Mouse (Mus musculus): ENCODE data around the gene Emp3. TPM values are rescaled to one million over a fixed set of nuclear protein-coding genes. Genes with fewer than 3 reads are reported as not detected.
A peak's percentile ranks its signal among the peaks of the same experiment; 100 is the strongest.
"Not testable (repeated sequence)": the region's sequence is repeated elsewhere in the genome, so short reads cannot be mapped to it uniquely, and the experiment has no call there.

Gene Emp3
- polyA plus RNA-seq, 1 experiment from 2014 or later: 61.6 TPM

GRCm38 (mm10) chr7:45892651-45893050 lies 28.6 kb downstream of the Emp3 start:
- Histone ChIP-seq H3K4me3 (replicated peaks) (no peak overlapping the region), H3K36me3 (no peaks in the 10 kb centered on the region)
- WGBS (ENCODE audit: insufficient replicate concordance): 76% methylated on average over 2 of the region's 2 CpGs

GRCm38 (mm10) chr7:45887246-45887645 lies 34.0 kb downstream of the Emp3 start:
- H3K9ac ChIP-seq: no peak overlapping the region
- H3K4me2 ChIP-seq: no peak overlapping the region
- no peaks in the 10 kb centered on the region for H3K9me3 ChIP-seq (replicated peaks)
- DNase-seq: no peak
- H3K27ac ChIP-seq: no peak overlapping the region
- H3K4me3 ChIP-seq (replicated peaks): no peak overlapping the region
- H3K27me3 ChIP-seq: no peaks in the 10 kb centered on the region
- no peak for ATAC-seq (ENCODE audit: low read depth)
- WGBS (ENCODE audit: insufficient replicate concordance): 16% methylated on average over 3 of the region's 3 CpGs
- no peaks in the 10 kb centered on the region for H3K4me1 ChIP-seq (replicated peaks)
- H3K36me3 ChIP-seq: peaks cover 34% of the 10 kb centered on the region

More at GRCm38 (mm10) chr7:45892651-45893050, 28.6 kb downstream of the Emp3 start:
- no peak for DNase-seq
- ATAC-seq (ENCODE audit: low read depth): no peak
- Histone ChIP-seq H3K27me3 (0 out of 2 replicates have a peak, but pooled peaks cover 4% of the 10 kb centered on the region), H3K9me3 (replicated peaks) (no peaks in the 10 kb centered on the region), H3K4me2 (no peak overlapping the region), H3K27ac (no peak overlapping the region), H3K4me1 (replicated peaks) (peaks cover 16% of the 10 kb centered on the region), H3K9ac (no peak overlapping the region)

DNA sequence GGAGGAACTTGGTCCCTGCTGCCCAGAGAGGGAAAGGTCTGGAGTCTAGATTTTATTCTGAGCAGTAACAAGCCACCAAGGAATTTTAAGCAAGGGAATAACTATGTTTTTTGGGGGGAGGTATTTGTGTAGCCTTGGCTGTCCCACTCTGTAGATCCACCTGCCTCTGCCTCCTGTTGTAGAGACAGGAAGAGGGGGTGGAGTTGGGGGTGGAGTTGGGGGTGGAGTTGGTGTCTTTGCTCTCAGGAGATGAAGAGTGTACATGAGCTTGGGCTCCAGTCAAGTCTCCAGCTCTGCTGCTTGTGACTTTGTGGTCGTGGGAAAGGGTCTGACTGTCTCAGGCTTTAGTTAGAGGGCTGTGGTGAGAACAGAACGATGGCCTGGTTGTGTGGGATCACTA lies 40.2 kb downstream of the Emp3 start:
- Histone ChIP-seq H3K27ac (no peak overlapping the region), H3K36me3 (peaks cover 94% of the 10 kb centered on the region), H3K4me1 (replicated peaks) (no peaks in the 10 kb centered on the region), H3K27me3 (no peaks in the 10 kb centered on the region), H3K4me3 (replicated peaks) (no peak overlapping the region), H3K9ac (no peak overlapping the region), H3K9me3 (replicated peaks) (no peaks in the 10 kb centered on the region), H3K4me2 (no peak overlapping the region)
- ATAC-seq (ENCODE audit: low read depth) (no peak), DNase-seq (no peak)
- WGBS (ENCODE audit: insufficient replicate concordance): 71% methylated on average over 2 of the region's 2 CpGs

GRCm38 (mm10) chr7:45880531-45880930 lies 40.7 kb downstream of the Emp3 start:
- Histone ChIP-seq H3K36me3 (peaks cover 95% of the 10 kb centered on the region), H3K27ac (no peak overlapping the region), H3K4me3 (replicated peaks) (no peak overlapping the region), H3K9ac (no peak overlapping the region), H3K4me2 (no peak overlapping the region), H3K27me3 (no peaks in the 10 kb centered on the region), H3K4me1 (replicated peaks) (no peaks in the 10 kb centered on the region), H3K9me3 (replicated peaks) (no peaks in the 10 kb centered on the region)
- no peak for DNase-seq
- no peak for ATAC-seq (ENCODE audit: low read depth)
- WGBS (ENCODE audit: insufficient replicate concordance): 83% methylated on average over 4 of the region's 4 CpGs

DNA sequence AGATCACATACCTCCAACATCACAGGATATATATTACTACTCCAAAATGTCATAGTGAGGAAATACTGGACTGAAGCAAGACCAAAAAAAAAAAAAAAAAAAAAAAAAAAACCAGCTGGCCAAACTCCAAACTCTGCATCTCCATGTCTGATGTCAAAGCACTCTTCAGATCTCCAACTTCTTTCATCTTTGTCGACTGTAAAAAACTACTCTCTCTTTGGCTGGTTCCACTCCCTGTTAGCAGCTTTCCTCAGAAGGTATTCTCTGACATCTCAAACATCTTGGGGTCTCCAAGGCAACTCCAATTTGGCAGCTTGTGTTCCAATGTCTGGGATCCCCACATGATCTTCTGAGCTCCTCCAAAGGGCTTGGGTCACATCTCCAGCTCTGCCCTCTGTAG lies 42.9 kb downstream of the Emp3 start, which contains the start of gene Grin2d:
Gene Grin2d, minus strand, starts transcription at position 101 of the 400 bp plus-strand sequence.
- not testable (repeated sequence) for H3K4me2 ChIP-seq; H3K27ac ChIP-seq; H3K9ac ChIP-seq; H3K4me3 ChIP-seq (replicated peaks); DNase-seq; ATAC-seq (ENCODE audit: low read depth); H3K27me3 ChIP-seq; H3K9me3 ChIP-seq (replicated peaks)
- Histone ChIP-seq H3K4me1 (replicated peaks) (peaks cover 18% of the 10 kb centered on the region), H3K36me3 (peaks cover 91% of the 10 kb centered on the region)
- WGBS (ENCODE audit: insufficient replicate concordance): 75% methylated on average over 1 of the region's 1 CpGs

GRCm38 (mm10) chr7:45876895-45877294 lies 44.3 kb downstream of the Emp3 start:
- no peak for ATAC-seq (ENCODE audit: low read depth)
- peaks cover 77% of the 10 kb centered on the region for H3K36me3 ChIP-seq
- WGBS (ENCODE audit: insufficient replicate concordance): 87% methylated on average over 7 of the region's 7 CpGs

GRCm38 (mm10) chr7:45873061-45873947 lies 47.9 kb downstream of the Emp3 start:
- peaks cover 41% of the 10 kb centered on the region for H3K36me3 ChIP-seq
- peak; percentile 48 for DNase-seq
- H3K4me3 ChIP-seq (replicated peaks): peak overlapping the region; percentile 75
- 4% methylated on average over 28 of the region's 28 CpGs for WGBS (ENCODE audit: insufficient replicate concordance)
- H3K4me1 ChIP-seq (replicated peaks): peaks cover 26% of the 10 kb centered on the region
- H3K9me3 ChIP-seq (replicated peaks): no peaks in the 10 kb centered on the region
- H3K4me2 ChIP-seq: peak overlapping the region; percentile 94
- peaks cover 40% of the 10 kb centered on the region for H3K27me3 ChIP-seq
- H3K9ac ChIP-seq: peak overlapping the region; percentile 92
- peak; percentile 67 for ATAC-seq (ENCODE audit: low read depth)
- H3K27ac ChIP-seq: peak overlapping the region; percentile 89

More at GRCm38 (mm10) chr7:45876895-45877294, 44.3 kb downstream of the Emp3 start:
- no peaks in the 10 kb centered on the region for H3K9me3 ChIP-seq (replicated peaks)
- no peak overlapping the region for H3K4me3 ChIP-seq (replicated peaks)
- H3K27me3 ChIP-seq: peaks cover 4% of the 10 kb centered on the region
- no peak overlapping the region for H3K27ac ChIP-seq
- peaks cover 18% of the 10 kb centered on the region for H3K4me1 ChIP-seq (replicated peaks)
- no peak overlapping the region for H3K4me2 ChIP-seq
- H3K9ac ChIP-seq: no peak overlapping the region
- no peak for DNase-seq

DNA sequence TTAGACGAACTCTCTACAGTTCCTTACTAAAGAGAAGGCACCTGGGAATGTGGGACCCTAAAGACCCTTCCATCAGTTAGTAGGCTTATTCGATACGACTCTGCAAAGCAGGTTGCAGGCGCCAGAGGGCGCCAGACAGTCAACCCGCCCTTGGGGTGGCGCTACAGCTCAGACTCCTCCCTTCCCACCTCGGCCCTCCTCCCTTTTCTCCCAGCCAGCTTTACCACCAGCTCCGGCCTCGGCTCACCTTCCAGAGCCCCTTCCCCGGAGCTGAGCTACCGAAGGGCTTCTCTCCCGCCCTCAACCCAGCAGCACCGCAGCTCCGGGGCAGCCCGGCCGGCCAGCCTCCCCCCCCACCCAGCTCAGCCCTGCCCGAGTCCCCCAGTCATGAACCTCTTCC lies 48.6 kb downstream of the Emp3 start, which contains the start of gene Kdelr1:
Gene Kdelr1, plus strand, starts transcription at position 149 of the 400 bp plus-strand sequence.
- H3K27me3 ChIP-seq: peaks cover 47% of the 10 kb centered on the region
- peak within 1 kb of the TSS; percentile 92 for H3K9ac ChIP-seq
- peak; percentile 79 for DNase-seq
- H3K27ac ChIP-seq: peak within 1 kb of the TSS; percentile 89
- peak within 1 kb of the TSS; percentile 94 for H3K4me2 ChIP-seq
- H3K36me3 ChIP-seq: peaks cover 37% of the 10 kb centered on the region
- no peaks in the 10 kb centered on the region for H3K9me3 ChIP-seq (replicated peaks)
- WGBS (ENCODE audit: insufficient replicate concordance): 2% methylated on average over 18 of the region's 18 CpGs
- peak; percentile 77 for ATAC-seq (ENCODE audit: low read depth)
- peak within 1 kb of the TSS; percentile 75 for H3K4me3 ChIP-seq (replicated peaks)
- peaks cover 32% of the 10 kb centered on the region for H3K4me1 ChIP-seq (replicated peaks)

- Histone ChIP-seq H3K4me1 (replicated peaks) (peaks cover 42% of the 10 kb centered on the region), H3K36me3 (peaks cover 16% of the 10 kb centered on the region), H3K9me3 (replicated peaks) (no peaks in the 10 kb centered on the region), H3K27ac (no peak overlapping the region), H3K4me2 (peak overlapping the region; percentile 8; the same call in 1 of the 2 replicates), H3K27me3 (peaks cover 67% of the 10 kb centered on the region), H3K4me3 (replicated peaks) (peak overlapping the region; percentile 9; the same call in 1 of the 2 replicates), H3K9ac (no peak overlapping the region)
- 4% methylated on average over 29 of the region's 30 CpGs for WGBS (ENCODE audit: insufficient replicate concordance)
- ATAC-seq (ENCODE audit: low read depth) (no peak), DNase-seq (no peak)
Observed at GRCm38 (mm10) chr7:45870282-45871058, 50.7 kb downstream of the Emp3 start.

DNA sequence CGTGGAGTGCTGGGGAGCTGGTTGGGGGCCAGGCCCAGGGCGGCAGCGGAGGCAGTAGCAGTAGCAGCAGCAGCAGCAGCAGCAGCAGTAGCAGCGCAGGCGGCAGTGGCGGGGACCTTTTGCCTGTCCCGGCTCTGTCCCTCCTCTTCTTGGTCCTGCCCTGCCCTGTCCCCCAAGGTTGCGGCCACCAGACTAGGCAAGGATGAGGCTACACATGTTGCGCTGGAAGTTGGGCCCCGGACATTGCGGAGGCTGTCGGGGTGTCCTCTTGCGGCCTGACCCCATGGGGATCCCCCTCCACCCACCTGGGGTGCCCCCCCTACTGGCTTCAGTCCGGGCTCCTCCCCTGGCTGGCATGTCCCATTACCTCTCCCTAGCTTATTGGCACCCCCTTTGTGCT lies 51.4 kb downstream of the Emp3 start:
- peaks cover 70% of the 10 kb centered on the region for H3K27me3 ChIP-seq
- H3K4me1 ChIP-seq (replicated peaks): peaks cover 38% of the 10 kb centered on the region
- H3K4me2 ChIP-seq: 0 out of 2 replicates have a peak overlapping the region, but pooled peaks have one; percentile 8
- WGBS (ENCODE audit: insufficient replicate concordance): 4% methylated on average over 14 of the region's 14 CpGs
- no peak for DNase-seq
- no peak for ATAC-seq (ENCODE audit: low read depth)
- H3K36me3 ChIP-seq: peaks cover 9% of the 10 kb centered on the region
- H3K9ac ChIP-seq: no peak overlapping the region
- no peaks in the 10 kb centered on the region for H3K9me3 ChIP-seq (replicated peaks)
- H3K4me3 ChIP-seq (replicated peaks): no peak overlapping the region
- no peak overlapping the region for H3K27ac ChIP-seq

- 0 out of 2 replicates have a peak overlapping the region, but pooled peaks have one; percentile 8 for H3K4me2 ChIP-seq
- H3K9ac ChIP-seq: no peak overlapping the region
- no peaks in the 10 kb centered on the region for H3K9me3 ChIP-seq (replicated peaks)
- no peak for DNase-seq
- H3K4me1 ChIP-seq (replicated peaks): peaks cover 32% of the 10 kb centered on the region
- 24% methylated on average over 8 of the region's 8 CpGs for WGBS (ENCODE audit: insufficient replicate concordance)
- H3K27me3 ChIP-seq: peaks cover 70% of the 10 kb centered on the region
- peaks cover 3% of the 10 kb centered on the region for H3K36me3 ChIP-seq
- no peak overlapping the region for H3K27ac ChIP-seq
- no peak overlapping the region for H3K4me3 ChIP-seq (replicated peaks)
- ATAC-seq (ENCODE audit: low read depth): no peak
Observed at GRCm38 (mm10) chr7:45869107-45869670, 52.0 kb downstream of the Emp3 start.
